Mouse (Mus musculus) MEL-GATA-1-ER (cell line): ENCODE results near the gene Fcrla.

Source experiments
- DNase-seq: peaks from one replicate; pipeline ENCODE4 v3.0.0-alpha.2; 2012; ENCODE audit warnings: low read depth; ENCODE audit errors: extremely low read depth

The Fcrla gene

DNA sequence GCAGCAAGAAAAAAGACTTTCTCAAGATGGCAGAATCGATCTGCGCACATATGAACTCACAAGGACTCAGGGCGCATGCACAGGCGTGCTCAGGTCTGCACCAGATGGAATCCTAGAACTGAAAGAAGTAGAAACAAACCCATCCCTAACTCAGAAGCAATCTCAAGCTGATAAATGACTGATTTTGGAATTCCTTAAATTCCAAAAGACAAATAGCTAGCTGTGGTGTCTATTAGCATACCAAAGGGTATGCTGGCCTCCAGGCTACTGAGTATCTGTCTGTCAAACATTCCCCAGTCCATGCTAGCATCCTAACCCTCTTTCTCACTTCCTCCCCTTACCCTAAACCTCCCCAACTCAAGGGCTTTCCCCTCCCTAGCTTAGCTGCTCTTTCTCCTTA is 38.1 kb downstream of the Fcrla start:
- no peak for DNase-seq

GRCm38 (mm10) chr1:170886044-170886458 is 41.3 kb downstream of the Fcrla start:
- peak; percentile 56 for DNase-seq

- DNase-seq = peak; percentile 87
Measured at GRCm38 (mm10) chr1:170884978-170885561, 42.3 kb downstream of the Fcrla start, which contains the start of the genes Gm26620 and Dusp12. TSS of gene Gm26620 (plus strand) at chr1:170885065. TSS of gene Dusp12 (minus strand) at chr1:170885540.

- DNase-seq = no peak
Measured at GRCm38 (mm10) chr1:170884390-170884789, 43.0 kb downstream of the Fcrla start.

DNA sequence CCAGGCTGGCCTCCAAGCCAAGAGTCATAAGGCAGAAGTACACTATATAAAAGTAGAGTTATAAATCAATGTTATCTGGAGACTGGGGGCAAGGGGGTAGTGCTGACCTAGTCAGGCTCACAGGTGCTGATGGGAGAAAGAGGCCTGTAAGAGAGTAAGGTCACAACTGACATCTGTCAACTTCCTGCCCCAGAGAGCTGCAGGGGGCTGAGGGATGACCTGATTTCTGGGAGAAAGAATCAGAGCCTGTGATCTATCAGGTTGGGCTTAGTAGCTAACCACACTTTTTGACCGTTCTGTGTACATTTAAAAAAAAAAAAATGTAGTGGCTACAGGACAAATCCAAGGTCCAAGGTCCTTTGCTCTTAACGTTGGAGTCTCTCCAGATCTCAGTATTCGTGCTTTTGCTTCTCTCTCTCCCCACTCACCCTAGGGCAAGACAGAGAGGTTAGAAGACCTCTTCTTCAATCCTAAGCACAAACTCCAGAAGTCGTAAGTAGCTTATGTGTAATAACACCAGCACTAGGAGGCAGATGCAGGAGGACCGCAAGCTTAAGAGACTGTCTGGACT is 44.4 kb downstream of the Fcrla start:
- no peak for DNase-seq

- no peak for DNase-seq
Measured at GRCm38 (mm10) chr1:170876906-170877305, 50.5 kb downstream of the Fcrla start.

DNA sequence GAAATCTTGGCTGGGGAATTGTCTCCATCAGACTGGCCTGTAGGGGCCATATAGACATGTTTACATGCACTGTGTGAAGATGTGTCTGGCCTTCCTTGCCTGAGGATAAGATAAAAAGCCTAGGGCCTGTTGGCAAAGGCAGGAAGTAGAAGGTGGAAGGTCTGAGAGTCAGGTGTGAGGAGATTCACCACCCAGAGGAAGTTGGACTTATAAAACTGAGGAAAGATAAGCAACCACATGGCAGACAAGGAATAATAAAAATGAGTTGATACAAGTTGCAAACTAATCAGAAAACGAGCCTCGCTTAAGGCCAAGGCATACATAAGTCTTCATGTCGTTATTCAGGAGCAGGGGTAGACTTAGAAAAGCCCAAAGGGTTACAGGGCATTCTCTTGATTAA is 51.7 kb downstream of the Fcrla start:
- DNase-seq = no peak

DNA sequence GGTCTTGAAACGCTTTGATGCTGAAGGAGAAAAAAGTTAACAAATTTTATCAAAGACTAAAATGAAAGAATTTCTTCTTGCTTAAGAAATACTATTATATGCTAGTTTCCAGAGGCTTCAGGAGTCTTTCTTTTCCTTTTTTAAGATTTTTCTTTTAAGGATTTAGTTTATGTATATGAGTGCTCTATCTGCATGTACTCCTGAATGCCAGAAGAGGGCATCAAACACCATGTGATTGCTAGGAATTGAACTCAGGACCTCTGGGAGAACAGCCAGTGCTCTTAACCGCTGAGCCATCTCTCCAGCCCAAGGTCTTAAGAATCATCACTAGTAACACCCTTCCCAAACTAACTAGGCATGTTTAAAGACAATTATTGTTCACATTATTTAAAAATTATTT is 55.4 kb downstream of the Fcrla start:
- no peak for DNase-seq

- no peak for DNase-seq
Measured at GRCm38 (mm10) chr1:170871402-170871801, 56.0 kb downstream of the Fcrla start.

GRCm38 (mm10) chr1:170868905-170869283 is 58.5 kb downstream of the Fcrla start:
- DNase-seq = no peak

GRCm38 (mm10) chr1:170868107-170868904 is 59.1 kb downstream of the Fcrla start:
- peak; percentile 85 for DNase-seq

DNA sequence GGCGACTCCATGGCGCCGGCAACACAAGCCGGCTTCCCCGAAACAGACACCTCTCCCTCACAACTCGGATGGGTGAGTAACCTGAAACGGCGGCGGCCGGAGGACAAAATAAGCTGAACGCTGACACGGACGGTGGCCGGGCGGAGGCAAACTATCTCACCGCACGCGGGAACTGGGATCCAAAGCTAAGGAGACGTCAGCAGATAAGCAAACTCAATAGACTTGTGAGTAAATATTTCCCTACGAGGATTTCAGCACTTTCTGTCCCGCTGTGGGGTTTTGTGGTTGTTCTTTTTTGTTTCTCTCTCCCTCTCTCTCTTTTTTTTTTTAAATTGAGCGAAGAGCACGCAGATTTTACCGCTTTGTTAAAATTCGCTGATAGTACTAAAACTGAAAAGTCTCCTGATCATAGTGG is 59.7 kb downstream of the Fcrla start, which contains the start of gene Atf6:
Atf6 (minus strand) TSS at position 81 of the 415 bp plus-strand sequence.
- peak; percentile 91 for DNase-seq
